Mouse (Mus musculus) layer of hippocampus, adult 6 months (tissue): ENCODE measurements around the gene Thsd1. TPM values are rescaled to one million over a fixed set of nuclear protein-coding genes. Genes with fewer than 3 reads are reported as not detected.

Experiments
- long read RNA-seq, 2 experiments: library from polyadenylated mRNA; unstranded; transcript quantifications; one replicate each; pipeline ENCODE4 v2.0.0; 2019 to 2020
- polyA plus RNA-seq: library from polyadenylated mRNA; unstranded; fragments of <200 nt; fragmentation: Nextera tagmentation; gene quantifications from 2 replicates; pipeline ENCODE4 v1.2.3, GENCODE M21; 2021

The Thsd1 gene
- polyA plus RNA-seq, result 1.6 and 2.1 TPM in 2 replicates
- long read RNA-seq, experiment 1, full-length matches to known transcripts, result 2 of 3 reads
- long read RNA-seq, experiment 1, partial matches to known transcripts, result 1 of 3 reads
- long read RNA-seq, experiment 1, other reads (novel, unspliced or antisense), result 0 of 3 reads
- long read RNA-seq, experiment 2, full-length matches to known transcripts, result 25 of 40 reads
- long read RNA-seq, experiment 2, partial matches to known transcripts, result 3 of 40 reads
- long read RNA-seq, experiment 2, other reads (novel, unspliced or antisense), result 12 of 40 reads

GRCm38 (mm10) chr8:22227061-22227877 lies at the start of gene Thsd1:
TSS of gene Thsd1 (plus strand) at chr8:22227313.

DNA sequence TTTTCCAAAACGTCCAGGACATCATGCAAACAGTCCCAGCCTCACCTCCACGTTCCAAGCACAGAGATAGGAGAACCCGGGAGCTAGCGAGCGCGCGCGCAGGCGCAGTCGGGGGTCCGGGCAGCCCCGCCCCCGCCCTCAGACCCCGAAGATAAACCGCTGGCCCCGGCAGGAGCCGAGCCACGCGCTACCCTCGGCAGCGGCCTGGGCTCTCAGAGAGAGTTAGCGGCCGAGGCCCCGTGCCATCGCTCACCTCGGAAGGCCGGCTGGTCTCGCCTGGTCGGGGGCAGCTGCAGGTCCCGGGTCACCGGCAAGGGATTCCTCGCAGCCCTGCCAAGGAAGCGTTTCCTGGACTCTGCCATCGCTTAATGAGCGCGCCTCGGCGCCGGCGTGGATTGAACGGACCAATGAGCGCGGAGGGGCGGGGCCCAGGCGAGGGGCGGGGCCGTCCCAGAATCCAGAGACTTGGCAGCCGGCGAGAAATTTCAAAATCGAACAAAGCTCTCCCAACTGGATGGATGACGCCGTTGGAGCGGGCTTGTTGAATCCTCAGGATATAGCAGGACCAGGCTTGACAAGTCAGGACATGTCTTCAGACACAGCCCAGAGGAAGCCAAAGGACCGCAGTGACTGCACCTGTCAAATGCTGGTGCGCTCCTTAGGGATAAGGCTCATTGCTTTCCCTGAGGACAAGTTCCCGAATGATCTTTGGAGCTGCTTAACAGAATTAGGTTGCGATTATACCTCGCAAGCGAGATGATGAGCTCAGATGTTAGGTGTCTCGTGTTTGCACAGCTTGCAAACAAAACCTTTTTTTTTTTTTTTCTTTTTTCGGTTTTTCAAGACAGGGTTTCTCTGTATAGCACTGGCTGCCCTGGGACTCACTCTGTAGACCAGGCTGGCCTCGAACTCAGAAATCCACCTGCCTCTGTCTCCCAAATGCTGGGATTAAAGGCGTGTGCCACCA lies 41.4 kb upstream of the Thsd1 start, which contains the start of gene Ckap2:
Gene Ckap2 (minus strand): TSS at position 389 of the 967 bp plus-strand sequence.

DNA sequence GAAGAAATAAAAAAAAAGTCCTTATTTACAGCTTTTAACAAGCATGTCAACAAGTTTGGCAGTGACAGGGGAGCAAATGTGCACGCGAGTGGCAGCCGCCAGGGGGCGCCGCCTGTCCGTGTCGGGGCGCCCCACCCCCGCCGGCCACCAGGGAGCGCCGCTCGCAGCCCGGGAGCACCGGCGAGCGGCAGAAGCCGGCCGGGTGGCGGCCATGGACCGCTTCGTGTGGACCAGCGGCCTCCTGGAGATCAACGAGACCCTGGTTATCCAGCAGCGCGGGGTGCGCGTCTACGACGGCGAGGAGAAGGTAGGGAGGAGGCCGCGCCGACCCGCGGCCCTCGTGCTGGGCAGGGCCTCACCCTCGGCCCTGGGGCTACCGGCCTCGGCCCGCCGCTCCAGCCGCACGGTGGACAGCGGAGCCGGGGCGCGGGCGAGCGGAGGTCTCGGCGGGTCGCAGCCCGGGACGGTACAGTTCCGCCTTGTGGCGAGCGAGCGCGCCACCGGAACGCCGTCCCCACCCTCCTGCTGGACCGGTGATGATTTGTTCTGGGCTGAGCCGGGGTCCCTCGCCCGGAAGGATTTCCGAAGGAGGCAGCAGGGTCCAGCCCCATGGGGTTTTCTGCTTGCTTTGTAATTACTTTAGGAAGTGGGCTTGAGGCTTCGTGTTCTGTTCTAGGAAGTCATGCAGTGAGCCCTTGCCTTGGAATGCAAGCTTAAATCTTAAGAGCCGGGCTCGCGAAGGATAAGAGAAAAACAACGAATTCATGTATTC lies 34.3 kb upstream of the Thsd1 start, which contains the start of gene Vps36:
Gene Vps36 (plus strand): TSS at position 150 of the 772 bp plus-strand sequence.

GRCm38 (mm10) chr8:22282999-22283491 lies 55.9 kb downstream of the Thsd1 start, which contains the start of gene Tpte:
TSS of gene Tpte (plus strand) at chr8:22283441.

Other genes starting within 250 kb of the Thsd1 start
- 0.63 and 0.93 TPM in 2 replicates for gene Atp7b, start 167.0 kb upstream of the Thsd1 start, polyA plus RNA-seq
- gene Alg11, start 166.6 kb upstream of the Thsd1 start, polyA plus RNA-seq, result 7.8 and 12.3 TPM in 2 replicates
- 0.70 and 2.5 TPM in 2 replicates for gene Nek5, start 102.3 kb upstream of the Thsd1 start, polyA plus RNA-seq
- 1.2 and 1.3 TPM in 2 replicates for gene Nek3, start 60.9 kb upstream of the Thsd1 start, polyA plus RNA-seq
- gene Ckap2, start 41.5 kb upstream of the Thsd1 start, polyA plus RNA-seq, result 0.33 and 0.56 TPM in 2 replicates
- gene Vps36, start 34.5 kb upstream of the Thsd1 start, polyA plus RNA-seq, result 10.8 and 11.8 TPM in 2 replicates
- gene Tpte, start 56.1 kb downstream of the Thsd1 start, polyA plus RNA-seq, result not detected in 2 replicates
- 3.1 and 4.4 TPM in 2 replicates for gene Slc25a15, start 171.3 kb downstream of the Thsd1 start, polyA plus RNA-seq
- gene Mrps31, start 184.0 kb downstream of the Thsd1 start, polyA plus RNA-seq, result 41.5 and 45.2 TPM in 2 replicates